Mouse (Mus musculus) E14TG2a.4 (cell line): ENCODE measurements around the gene Shisa8.

Experiments
- H3K27me3 ChIP-seq: 2 replicates; pipeline ENCODE4 v1.6.1; 2014; ENCODE audit warnings: low read length, control low read depth; ENCODE audit not compliant: insufficient read depth
- H3K36me3 ChIP-seq: 2 replicates; pipeline ENCODE4 v1.6.1; 2014; ENCODE audit warnings: low read length, control low read depth; ENCODE audit not compliant: insufficient read depth
- H3K4me1 ChIP-seq: replicated peaks from 2 replicates; pipeline ENCODE4 v1.6.1; 2014; ENCODE audit warnings: low read depth, low read length, control low read depth
- H3K4me3 ChIP-seq: replicated peaks from 2 replicates; pipeline ENCODE4 v1.5.1; 2014; ENCODE audit warnings: mild to moderate bottlenecking, low read length
- H3K9me3 ChIP-seq: 2 replicates; pipeline ENCODE4 v1.6.1; 2014; ENCODE audit warnings: low read length, control low read depth
- CTCF ChIP-seq: conservative IDR thresholded peaks from 2 replicates; pipeline ENCODE4 v1.5.1; 2014; ENCODE audit warnings: low read length
- NANOG ChIP-seq: IDR thresholded peaks from 2 replicates; pipeline ENCODE4 v1.6.1; 2014; ENCODE audit warnings: borderline replicate concordance, low read length, mixed read lengths
- POU5F1 ChIP-seq: IDR thresholded peaks from 2 replicates; pipeline ENCODE4 v1.6.1; 2014; ENCODE audit warnings: low read length, borderline replicate concordance

Gene Shisa8

DNA sequence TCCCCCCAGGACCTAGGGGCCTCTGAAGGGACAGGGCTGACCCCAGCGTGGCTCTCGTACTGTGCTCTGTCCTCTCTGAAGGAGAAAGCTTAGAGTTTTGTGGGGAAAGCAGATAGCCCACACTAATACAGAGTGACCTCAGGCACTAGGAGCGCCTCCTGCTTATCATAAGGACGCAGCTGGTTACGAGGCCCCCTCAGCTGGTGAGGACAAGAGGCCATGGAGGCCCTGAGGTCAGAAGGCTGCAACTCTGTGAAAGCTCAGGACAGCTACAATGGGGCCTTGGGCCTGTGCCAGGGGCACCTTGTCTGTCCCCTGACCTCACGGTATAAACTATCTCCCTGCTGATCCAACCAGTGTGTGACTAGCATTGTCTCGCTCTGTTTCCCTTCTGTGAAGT is 28.4 kb downstream of the Shisa8 start:
- Histone ChIP-seq H3K27me3 (no peaks in the 10 kb centered on the region), H3K4me1 (peaks cover 70% of the 10 kb centered on the region), H3K36me3 (peaks cover 97% of the 10 kb centered on the region), H3K9me3 (peaks cover 14% of the 10 kb centered on the region; the same call in 1 of the 2 replicates), H3K4me3 (no peak overlapping the region)
- TF ChIP-seq CTCF (no peak), NANOG (no peak), POU5F1 (no peak)

DNA sequence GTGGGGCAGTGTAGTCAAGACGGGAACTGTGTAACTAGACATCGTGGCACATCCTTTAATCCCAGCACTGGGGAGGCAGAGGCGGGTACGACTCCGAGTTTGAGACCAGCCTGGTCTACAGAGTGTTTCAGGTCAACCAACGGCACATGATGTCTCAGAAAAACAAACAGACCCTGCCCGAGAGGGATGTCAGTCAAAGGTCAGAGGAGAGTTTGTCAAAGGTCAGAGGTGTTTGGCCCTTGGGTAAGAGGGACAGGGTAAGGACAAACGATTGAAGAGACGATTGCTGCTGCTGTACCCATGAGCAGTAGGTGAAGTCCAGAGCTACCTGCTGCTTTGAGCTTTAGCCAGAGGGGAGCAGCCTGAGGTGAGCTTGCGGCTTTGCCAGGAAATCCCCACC is 29.0 kb downstream of the Shisa8 start:
- H3K4me1 ChIP-seq = peaks cover 70% of the 10 kb centered on the region
- no peaks in the 10 kb centered on the region for H3K27me3 ChIP-seq
- H3K9me3 ChIP-seq = peaks cover 14% of the 10 kb centered on the region; the same call in 1 of the 2 replicates
- no peak overlapping the region for H3K4me3 ChIP-seq
- peaks cover 99% of the 10 kb centered on the region for H3K36me3 ChIP-seq
- no peak for TF ChIP-seq POU5F1
- no peak for TF ChIP-seq NANOG
- no peak for TF ChIP-seq CTCF

DNA sequence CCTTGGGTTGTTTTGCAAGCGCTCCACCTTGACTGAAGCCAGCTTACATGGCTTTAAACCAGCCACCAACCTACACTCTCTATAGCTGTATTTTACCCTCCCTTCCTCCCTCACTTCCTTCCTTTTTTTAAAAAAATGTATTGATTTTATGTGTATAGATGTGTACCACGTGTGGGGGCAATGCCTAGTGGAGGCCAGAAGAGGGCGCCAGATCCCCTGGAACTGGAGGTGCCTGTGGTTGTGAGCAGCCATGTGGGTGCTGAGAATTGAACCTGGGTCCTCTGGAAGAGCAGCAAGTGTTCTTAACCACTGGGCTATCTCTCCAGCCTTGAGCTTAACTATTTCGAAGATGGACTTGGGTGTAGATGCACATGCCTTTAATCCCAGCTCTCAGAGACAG is 30.3 kb downstream of the Shisa8 start:
- TF ChIP-seq CTCF (peak; percentile 70), NANOG (no peak)
- H3K27me3 ChIP-seq = no peaks in the 10 kb centered on the region
- H3K36me3 ChIP-seq = peaks cover 100% of the 10 kb centered on the region
- peaks cover 70% of the 10 kb centered on the region for H3K4me1 ChIP-seq
- H3K9me3 ChIP-seq = peaks cover 14% of the 10 kb centered on the region; the same call in 1 of the 2 replicates
- H3K4me3 ChIP-seq = no peak overlapping the region

DNA sequence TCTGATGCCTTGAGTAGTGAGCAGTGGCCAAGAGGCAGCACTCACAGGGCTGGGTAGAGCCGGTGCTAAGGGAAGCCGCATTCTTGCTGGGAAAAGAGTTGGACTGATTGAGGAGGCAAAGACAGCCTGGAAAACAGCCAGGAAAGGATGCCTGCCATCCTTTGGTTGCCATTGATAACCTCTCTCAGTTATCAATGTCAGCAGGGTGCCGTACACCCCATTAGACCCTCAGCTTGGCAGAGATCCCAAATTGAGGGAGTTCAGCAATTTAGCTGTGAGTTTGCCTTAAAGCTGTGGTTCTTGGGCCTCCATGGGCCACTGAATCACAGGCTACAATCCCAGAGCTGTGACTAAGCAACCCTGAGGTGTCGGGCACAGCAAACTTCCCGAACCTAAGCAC is 31.5 kb downstream of the Shisa8 start:
- Histone ChIP-seq H3K4me1 (peaks cover 70% of the 10 kb centered on the region), H3K9me3 (peaks cover 14% of the 10 kb centered on the region; the same call in 1 of the 2 replicates), H3K27me3 (no peaks in the 10 kb centered on the region), H3K36me3 (peaks cover 100% of the 10 kb centered on the region), H3K4me3 (no peak overlapping the region)
- no peak for TF ChIP-seq POU5F1
- TF ChIP-seq NANOG = no peak
- TF ChIP-seq CTCF = no peak

DNA sequence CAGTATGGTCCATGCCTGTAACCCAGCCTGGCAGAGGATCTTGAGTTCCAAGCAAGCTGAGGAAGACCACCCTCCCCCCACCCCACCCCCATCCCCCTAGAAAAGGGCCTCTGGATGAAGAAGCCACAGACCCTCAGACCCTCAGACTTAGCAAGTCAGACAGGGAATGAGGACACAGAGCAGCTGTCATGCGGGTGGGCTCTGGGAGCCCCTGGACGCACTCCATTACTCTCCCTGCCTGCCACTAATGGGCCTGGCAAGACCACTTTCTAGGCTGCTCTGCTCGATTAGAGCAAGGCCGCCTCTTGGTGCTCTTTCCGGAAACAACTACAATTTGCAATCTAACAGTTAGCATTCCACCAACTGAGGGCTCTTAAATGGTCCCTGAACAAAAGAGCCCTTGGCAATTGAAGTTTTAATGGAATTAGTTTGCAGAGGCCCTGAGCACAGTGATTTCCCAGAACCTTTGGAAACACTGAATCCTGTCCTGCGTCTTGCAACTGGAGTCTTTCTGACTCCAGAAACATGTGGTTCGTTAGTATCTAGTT is 34.8 kb downstream of the Shisa8 start:
- H3K36me3 ChIP-seq = peaks cover 98% of the 10 kb centered on the region
- H3K9me3 ChIP-seq = peaks cover 14% of the 10 kb centered on the region; the same call in 1 of the 2 replicates
- H3K4me3 ChIP-seq = no peak overlapping the region
- H3K27me3 ChIP-seq = no peaks in the 10 kb centered on the region
- H3K4me1 ChIP-seq = peaks cover 44% of the 10 kb centered on the region
- TF ChIP-seq NANOG (no peak), POU5F1 (no peak), CTCF (no peak)

DNA sequence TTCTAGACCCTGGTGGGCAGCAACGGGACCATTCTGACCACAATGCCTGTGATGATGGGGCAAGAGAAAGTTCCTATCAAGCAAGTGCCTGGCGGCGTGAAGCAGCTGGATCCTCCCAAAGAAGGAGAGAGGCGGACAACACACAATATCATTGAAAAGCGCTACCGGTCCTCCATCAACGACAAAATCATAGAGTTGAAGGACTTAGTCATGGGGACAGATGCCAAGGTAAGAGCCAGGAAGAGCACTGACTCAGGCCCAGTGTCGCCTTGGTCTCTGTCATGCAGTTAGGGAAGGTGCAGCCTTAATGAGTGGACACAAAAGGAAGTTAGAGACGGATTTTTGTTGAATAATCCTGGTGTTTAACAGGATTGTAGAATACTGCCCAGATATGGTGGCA is 37.5 kb downstream of the Shisa8 start:
- no peaks in the 10 kb centered on the region for H3K27me3 ChIP-seq
- H3K36me3 ChIP-seq = peaks cover 98% of the 10 kb centered on the region
- TF ChIP-seq POU5F1 (no peak), NANOG (no peak), CTCF (no peak)

DNA sequence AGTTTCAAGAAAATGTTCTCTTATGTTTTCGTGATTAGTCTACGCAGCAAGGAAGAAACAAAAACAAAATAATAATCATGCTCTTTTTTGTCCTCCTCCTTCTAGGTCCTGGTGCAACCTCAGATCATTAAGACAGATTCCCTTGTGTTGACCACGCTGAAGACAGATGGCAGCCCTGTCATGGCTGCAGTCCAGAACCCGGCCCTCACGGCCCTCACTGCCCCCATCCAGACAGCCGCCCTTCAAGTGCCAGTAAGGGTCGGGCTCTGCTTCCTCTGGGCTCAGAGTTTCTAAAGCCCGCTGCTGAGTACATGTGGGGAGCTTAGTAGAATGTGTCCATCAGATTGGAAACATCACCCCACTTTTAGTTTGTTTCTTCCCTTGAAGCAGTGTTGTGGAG is 40.0 kb downstream of the Shisa8 start:
- H3K9me3 ChIP-seq = no peaks in the 10 kb centered on the region
- TF ChIP-seq POU5F1 = no peak
- no peak for TF ChIP-seq CTCF
- H3K4me3 ChIP-seq = no peak overlapping the region
- peaks cover 98% of the 10 kb centered on the region for H3K36me3 ChIP-seq
- peaks cover 71% of the 10 kb centered on the region for H3K4me1 ChIP-seq
- H3K27me3 ChIP-seq = no peaks in the 10 kb centered on the region

More for the DNA sequence above, 37.5 kb downstream of the Shisa8 start:
- peaks cover 62% of the 10 kb centered on the region for H3K4me1 ChIP-seq
- H3K4me3 ChIP-seq = no peak overlapping the region
- peaks cover 7% of the 10 kb centered on the region; the same call in 1 of the 2 replicates for H3K9me3 ChIP-seq

DNA sequence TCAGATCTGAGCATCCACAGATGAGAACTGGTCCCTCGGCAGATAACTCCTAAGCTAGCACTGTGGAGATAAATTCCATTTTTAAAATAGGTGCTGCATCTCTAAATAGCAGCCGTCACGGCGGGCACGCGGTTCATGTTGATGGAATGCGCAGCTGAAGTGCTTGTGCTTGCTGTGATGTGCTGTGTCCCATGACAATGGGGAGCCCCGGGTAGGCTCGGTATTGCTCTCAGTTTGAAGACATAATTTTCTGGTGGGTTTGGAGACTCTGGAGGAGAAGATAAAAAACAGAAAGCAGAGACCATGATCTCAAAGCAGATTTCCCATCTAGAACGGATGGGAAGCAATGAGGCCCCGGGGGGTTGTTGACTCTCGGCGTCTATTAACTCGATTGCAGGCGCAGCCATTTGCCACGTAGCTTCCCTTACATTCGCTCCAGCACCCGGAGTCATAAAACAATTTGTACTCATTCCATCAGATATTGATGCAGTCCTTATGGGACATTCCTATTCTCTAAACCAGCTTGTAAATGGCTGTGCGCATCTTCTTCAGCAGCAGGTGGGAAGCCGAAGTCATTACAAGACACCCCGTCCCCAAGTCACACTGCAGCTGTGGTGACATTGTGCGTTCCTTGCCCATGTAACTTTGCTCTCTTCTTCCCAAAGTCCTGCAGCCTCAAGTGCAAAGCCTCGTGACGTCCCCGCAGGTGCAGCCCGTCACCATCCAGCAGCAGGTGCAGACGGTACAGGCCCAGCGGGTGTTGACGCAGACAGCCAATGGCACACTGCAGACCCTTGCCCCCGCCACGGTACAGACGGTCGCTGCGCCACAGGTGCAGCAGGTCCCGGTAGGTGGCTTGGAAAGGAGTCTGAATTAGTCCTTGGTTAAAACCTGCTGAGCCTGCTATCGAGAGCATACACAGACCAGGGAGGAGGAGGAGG is 41.9 kb downstream of the Shisa8 start:
- TF ChIP-seq NANOG (no peak), POU5F1 (no peak), CTCF (no peak)
- Histone ChIP-seq H3K36me3 (peaks cover 86% of the 10 kb centered on the region), H3K4me3 (peak overlapping the region; percentile 39; the same call in 1 of the 2 replicates), H3K27me3 (no peaks in the 10 kb centered on the region), H3K4me1 (peaks cover 75% of the 10 kb centered on the region), H3K9me3 (no peaks in the 10 kb centered on the region)

DNA sequence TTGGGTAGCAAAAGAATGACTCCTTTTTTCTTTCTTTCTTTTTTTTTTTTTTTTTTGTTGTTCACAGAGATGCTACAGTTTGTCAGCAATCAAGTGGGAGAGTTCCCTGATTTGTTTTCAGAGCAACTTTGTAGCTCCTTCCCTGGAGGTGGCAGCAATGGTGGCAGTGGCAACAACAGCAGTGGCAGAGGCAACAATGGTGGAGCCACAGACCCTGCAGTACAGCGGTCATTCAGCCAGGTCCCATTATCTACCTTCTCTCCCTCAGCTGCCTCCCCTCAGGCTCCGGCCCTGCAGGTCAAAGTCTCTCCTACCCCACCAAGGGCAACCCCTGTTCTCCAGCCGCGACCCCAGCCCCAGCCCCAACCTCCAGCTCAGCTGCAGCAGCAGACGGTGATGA is 42.9 kb downstream of the Shisa8 start:
- Histone ChIP-seq H3K36me3 (peaks cover 75% of the 10 kb centered on the region), H3K27me3 (no peaks in the 10 kb centered on the region), H3K4me3 (0 out of 2 replicates have a peak overlapping the region, but pooled peaks have one; percentile 39), H3K9me3 (no peaks in the 10 kb centered on the region), H3K4me1 (peaks cover 86% of the 10 kb centered on the region)
- TF ChIP-seq POU5F1 (no peak), NANOG (no peak), CTCF (no peak)
